Mouse (Mus musculus): Measurements from ENCODE around the gene Icam2.
"Not testable (repeated sequence)": the region's sequence is repeated elsewhere in the genome, so short reads cannot be mapped to it uniquely, and the experiment has no call there.

Gene Icam2

GRCm38 (mm10) chr11:106340990-106341520 is 46.8 kb downstream of the Icam2 start:
- DNase-seq: no peak

- DNase-seq: not testable (repeated sequence)
These were observed 48.6 kb downstream of the Icam2 start for GRCm38 (mm10) chr11:106339323-106339722.

DNA sequence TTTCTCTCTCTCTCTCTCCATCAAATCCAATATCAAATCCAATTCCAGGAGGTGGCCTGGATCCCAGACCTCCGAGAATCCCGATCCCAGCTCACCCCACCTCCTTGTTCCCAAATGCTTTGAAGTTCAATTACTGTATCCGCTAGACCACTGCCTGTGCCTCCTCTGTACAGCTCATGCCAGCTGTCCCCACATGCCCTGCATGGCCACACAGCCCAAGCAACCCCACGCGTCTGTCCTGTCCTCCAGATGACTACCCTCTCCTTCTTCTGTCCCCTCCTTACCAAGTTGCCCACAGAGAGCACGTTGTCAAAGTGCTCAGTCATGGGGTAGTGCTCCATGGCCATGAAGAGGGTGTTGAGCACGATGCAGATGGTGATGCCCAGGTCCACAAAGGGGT is 49.0 kb downstream of the Icam2 start:
- no peak for DNase-seq

DNA sequence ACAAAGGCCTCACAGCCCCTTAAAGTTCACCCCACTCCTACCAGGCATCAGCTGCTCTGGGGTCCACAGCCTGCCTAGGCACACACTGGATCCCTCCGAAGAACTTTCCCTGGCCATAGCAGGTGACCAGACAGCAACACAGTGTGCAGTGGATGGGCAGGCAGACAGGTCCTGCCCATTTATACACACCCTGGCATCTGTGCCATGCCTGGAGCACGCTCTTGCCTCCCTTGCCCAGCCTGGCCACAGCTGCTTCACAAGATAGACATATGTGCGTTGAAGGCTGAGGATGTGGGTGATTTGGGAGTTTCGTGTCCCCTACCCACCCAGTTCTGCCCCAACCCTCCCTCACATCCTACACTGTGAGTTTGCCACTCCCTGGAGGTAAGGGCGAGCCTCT is 49.8 kb downstream of the Icam2 start:
- DNase-seq: no peak

- DNase-seq: no peak
These were observed 53.8 kb downstream of the Icam2 start for GRCm38 (mm10) chr11:106334066-106334465.

DNA sequence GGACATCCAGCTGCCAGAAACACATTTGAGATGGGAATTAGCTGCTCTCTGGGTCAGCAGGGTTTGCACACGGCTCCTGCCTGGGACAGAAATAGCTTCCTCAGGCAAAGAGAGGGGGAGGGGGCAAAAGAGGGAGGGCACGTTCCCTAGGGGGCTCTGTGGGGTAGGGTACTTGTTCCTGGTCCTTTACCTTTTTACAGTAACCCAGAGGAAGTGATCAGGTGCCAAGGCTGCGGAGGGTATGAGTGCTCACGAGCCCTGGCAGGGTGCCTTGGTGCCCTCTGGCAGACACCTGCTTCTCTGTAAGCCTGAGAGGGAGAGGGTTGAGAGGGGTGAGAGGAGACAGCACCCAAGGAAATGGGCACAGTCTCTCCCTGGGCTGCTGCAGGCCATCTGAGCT is 55.4 kb downstream of the Icam2 start:
- peak; percentile 35 for DNase-seq

- peak; percentile 83 for DNase-seq
These were observed 58.2 kb downstream of the Icam2 start for GRCm38 (mm10) chr11:106329682-106330081.

- DNase-seq: peak; percentile 40
These were observed 58.7 kb downstream of the Icam2 start for GRCm38 (mm10) chr11:106329128-106329527.

DNA sequence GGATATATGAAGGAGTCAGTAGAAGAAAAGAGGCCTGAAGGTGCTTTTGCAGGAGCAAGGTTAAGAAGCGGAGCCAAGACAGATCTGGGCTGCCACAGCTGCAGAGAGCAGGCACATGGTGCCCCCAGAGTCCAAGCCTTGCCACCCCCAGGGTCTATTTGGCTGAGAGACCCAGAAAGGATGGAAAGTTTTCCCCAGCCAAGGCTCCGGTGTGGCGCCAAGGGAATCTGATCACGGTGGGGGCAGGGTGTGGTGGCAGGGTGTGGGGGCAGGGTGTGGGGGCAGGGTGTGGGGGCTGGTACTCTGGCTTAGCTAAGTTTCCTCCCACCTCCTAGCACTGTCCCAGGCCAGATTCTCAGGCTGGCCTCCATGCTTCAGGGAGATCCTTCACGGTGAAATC is 59.4 kb downstream of the Icam2 start:
- DNase-seq: no peak

All from lung, postnatal 36 days (tissue).